Mouse (Mus musculus) midbrain, embryonic 14.5 days (tissue): Measurements from ENCODE around the gene Nppc. TPM values are rescaled to one million over a fixed set of nuclear protein-coding genes. Genes with fewer than 3 reads are reported as not detected.

Experiments
- ATAC-seq: fragments of 200-750 bp; cut with Nextera tagmentation; 2 replicates; pipeline ENCODE4 v1.8.0; 2017; ENCODE audit warnings: moderate number of reproducible peaks, moderate library complexity; ENCODE audit not compliant: low FRiP score, low TSS enrichment
- DNase-seq: peaks from one replicate; pipeline ENCODE4 v3.0.0-alpha.2; 2015
- H3K27ac ChIP-seq: fragments of 300-500 bp; sonication (generic); replicated peaks from 2 replicates; pipeline ENCODE4 v1.5.1; 2014; ENCODE audit warnings: mild to moderate bottlenecking, low read depth, low read length, moderate library complexity
- H3K27me3 ChIP-seq: fragments of 300-500 bp; sonication (generic); 2 replicates; pipeline ENCODE4 v1.6.1; 2014; ENCODE audit warnings: low read length, control low read depth, mixed read lengths; ENCODE audit not compliant: control insufficient read depth, insufficient read depth
- H3K36me3 ChIP-seq: fragments of 300-500 bp; sonication (generic); 2 replicates; pipeline ENCODE4 v1.6.1; 2014; ENCODE audit warnings: low read length, control low read depth; ENCODE audit not compliant: control insufficient read depth, insufficient read depth
- H3K4me1 ChIP-seq: fragments of 300-500 bp; sonication (generic); 2 replicates; pipeline ENCODE4 v1.6.1; 2014; ENCODE audit warnings: mild to moderate bottlenecking, antibody characterized with exemption, low read length, control low read depth; ENCODE audit not compliant: control insufficient read depth, insufficient read depth
- H3K4me2 ChIP-seq: fragments of 300-500 bp; sonication (generic); 2 replicates; pipeline ENCODE4 v1.6.1; 2014; ENCODE audit warnings: mild to moderate bottlenecking, low read length, moderate library complexity
- H3K4me3 ChIP-seq: fragments of 300-500 bp; sonication (generic); replicated peaks from 2 replicates; pipeline ENCODE4 v1.5.1; 2014; ENCODE audit warnings: low read depth, low read length
- H3K9ac ChIP-seq: fragments of 300-500 bp; sonication (generic); replicated peaks from 2 replicates; pipeline ENCODE4 v1.6.1; 2014; ENCODE audit warnings: mild to moderate bottlenecking, low read length, moderate library complexity
- H3K9me3 ChIP-seq: fragments of 300-500 bp; sonication (generic); 2 replicates; pipeline ENCODE4 v1.6.1; 2016; ENCODE audit warnings: low read length, control low read depth, mixed read lengths; ENCODE audit not compliant: control insufficient read depth
- WGBS: fragments of 180-500 bp; shearing (Covaris S2); extraction: QIAGEN DNeasy Blood & Tissue Kit; methylation state at CpG from one replicate; pipeline ENCODE4 v1.1.7; 2014; 5-methylcytosine and 5-hydroxymethylcytosine counted together
- polyA plus RNA-seq: library from polyadenylated mRNA; unstranded; fragments of >200 nt; fragmentation: Nextera tagmentation; extraction: Ambion mirVana; gene quantifications from 2 replicates; pipeline ENCODE4 v1.2.1, GENCODE M21; 2014

The Nppc gene
- polyA plus RNA-seq, 1 experiment from 2014 or later: 1.8 TPM

DNA sequence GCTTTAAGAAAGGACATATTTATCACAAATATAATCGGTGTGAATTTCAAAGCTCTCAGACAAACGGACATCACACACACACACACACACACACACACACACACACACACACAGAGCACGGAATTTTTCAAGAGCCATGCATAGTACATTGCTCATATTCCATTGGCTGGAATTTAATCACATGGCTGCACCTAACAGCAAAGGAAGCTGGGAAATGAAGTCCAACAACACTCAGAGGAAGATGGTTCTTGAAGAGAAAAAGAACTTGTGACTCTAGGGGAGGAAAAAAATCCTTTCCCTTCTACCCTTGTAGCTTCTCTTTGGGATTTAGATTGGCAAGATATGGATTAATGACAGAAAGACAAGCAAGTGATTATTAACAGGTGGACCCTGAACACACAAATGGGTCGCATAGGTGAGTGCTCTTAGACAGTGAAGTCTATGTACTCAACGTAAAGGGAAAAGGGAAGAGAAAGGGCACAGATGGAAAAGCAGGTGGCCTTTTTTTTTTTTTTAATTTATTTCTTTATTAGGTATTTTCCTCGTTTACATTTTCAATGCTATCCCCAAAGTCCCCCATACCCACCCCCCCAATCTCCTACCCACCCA is 35.5 kb downstream of the Nppc start:
- Histone ChIP-seq H3K4me2 (peak overlapping the region; percentile 46), H3K4me3 (0 out of 2 replicates have a peak overlapping the region, but pooled peaks have one; percentile 12), H3K27me3 (no peaks in the 10 kb centered on the region), H3K4me1 (no peaks in the 10 kb centered on the region; the same call in 1 of the 2 replicates), H3K9ac (no peak overlapping the region), H3K9me3 (no peaks in the 10 kb centered on the region), H3K36me3 (no peaks in the 10 kb centered on the region), H3K27ac (no peak overlapping the region)
- 52% methylated on average over 6 of the region's 6 CpGs for WGBS
- DNase-seq (peak; percentile 82), ATAC-seq (peak; percentile 90)

DNA sequence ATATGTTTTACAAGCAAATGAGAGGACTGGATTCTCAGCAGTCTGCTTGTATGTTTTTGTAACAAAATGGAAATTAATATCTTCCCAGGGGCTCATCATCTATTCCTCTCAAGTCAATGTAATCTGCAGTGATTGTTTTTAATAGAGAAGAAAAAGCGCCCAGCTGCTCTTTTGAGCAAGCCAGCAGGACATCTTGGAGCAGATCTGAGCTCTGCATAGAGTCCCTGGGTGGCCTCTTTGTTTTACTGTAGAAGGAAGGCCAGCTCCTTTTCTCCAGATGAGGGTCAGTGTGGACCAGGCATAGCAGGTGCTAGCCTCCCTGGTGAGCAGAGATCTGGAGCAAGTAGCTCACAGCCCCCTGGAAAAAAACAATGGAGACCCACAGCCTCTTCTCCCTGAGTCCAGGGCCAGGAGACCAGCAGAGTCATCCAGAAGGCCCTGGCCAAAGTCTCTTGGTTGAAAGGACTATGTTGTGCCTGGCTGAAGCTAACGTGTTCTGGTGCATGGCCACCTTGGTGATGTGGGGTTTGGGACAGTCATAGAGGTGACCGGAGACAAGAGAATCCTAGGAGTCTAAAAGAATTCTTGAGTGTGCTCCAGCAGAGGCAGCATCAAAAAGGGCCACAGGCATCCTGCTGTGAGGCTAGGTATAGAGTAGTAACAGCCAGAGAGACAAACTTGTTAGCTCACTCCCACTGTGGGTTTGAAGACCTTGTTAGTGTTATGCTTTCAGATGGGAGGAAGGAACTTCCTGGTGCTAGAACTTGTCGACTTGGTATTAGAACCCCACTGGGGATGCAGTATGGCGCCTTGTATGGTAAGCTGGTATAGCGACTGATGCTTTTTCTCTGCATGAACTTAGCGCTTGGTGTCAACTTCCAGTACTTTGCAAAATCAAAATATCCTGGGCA is 36.3 kb downstream of the Nppc start:
- H3K9me3 ChIP-seq: no peaks in the 10 kb centered on the region
- no peaks in the 10 kb centered on the region for H3K27me3 ChIP-seq
- no peak overlapping the region for H3K9ac ChIP-seq
- H3K36me3 ChIP-seq: no peaks in the 10 kb centered on the region
- WGBS: 40% methylated on average over 7 of the region's 7 CpGs
- peak overlapping the region; percentile 15; the same call in 1 of the 2 replicates for H3K27ac ChIP-seq
- H3K4me3 ChIP-seq: 0 out of 2 replicates have a peak overlapping the region, but pooled peaks have one; percentile 12
- ATAC-seq: peak; percentile 27; the same call in 1 of the 2 replicates
- H3K4me2 ChIP-seq: peak overlapping the region; percentile 46
- no peaks in the 10 kb centered on the region; the same call in 1 of the 2 replicates for H3K4me1 ChIP-seq
- peak; percentile 5 for DNase-seq

DNA sequence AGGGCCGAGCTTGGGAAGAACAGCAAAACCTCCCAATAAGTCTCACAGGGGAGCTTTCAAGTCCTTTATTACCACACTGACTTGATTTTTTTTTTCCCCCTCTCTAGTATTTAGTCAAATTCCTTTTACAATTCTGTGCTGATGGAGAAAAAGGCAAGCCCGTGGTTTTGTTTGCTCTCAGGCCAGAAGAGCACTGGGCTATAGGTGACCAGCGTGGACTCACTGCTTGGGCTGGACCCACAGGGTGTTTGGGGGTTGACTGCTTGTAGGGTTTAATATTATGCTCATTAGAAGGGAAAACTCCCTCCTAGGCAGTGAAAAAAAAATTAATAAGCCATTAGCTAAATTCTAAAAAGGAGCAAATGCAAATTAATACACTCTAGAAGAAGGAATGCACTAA is 36.9 kb downstream of the Nppc start:
- no peaks in the 10 kb centered on the region; the same call in 1 of the 2 replicates for H3K4me1 ChIP-seq
- H3K27ac ChIP-seq: no peak overlapping the region
- no peak overlapping the region for H3K9ac ChIP-seq
- H3K36me3 ChIP-seq: no peaks in the 10 kb centered on the region
- H3K4me3 ChIP-seq: no peak overlapping the region
- DNase-seq (no peak), ATAC-seq (no peak)
- H3K4me2 ChIP-seq: no peak overlapping the region
- no peaks in the 10 kb centered on the region for H3K27me3 ChIP-seq
- no peaks in the 10 kb centered on the region for H3K9me3 ChIP-seq
- 48% methylated on average over 3 of the region's 3 CpGs for WGBS

DNA sequence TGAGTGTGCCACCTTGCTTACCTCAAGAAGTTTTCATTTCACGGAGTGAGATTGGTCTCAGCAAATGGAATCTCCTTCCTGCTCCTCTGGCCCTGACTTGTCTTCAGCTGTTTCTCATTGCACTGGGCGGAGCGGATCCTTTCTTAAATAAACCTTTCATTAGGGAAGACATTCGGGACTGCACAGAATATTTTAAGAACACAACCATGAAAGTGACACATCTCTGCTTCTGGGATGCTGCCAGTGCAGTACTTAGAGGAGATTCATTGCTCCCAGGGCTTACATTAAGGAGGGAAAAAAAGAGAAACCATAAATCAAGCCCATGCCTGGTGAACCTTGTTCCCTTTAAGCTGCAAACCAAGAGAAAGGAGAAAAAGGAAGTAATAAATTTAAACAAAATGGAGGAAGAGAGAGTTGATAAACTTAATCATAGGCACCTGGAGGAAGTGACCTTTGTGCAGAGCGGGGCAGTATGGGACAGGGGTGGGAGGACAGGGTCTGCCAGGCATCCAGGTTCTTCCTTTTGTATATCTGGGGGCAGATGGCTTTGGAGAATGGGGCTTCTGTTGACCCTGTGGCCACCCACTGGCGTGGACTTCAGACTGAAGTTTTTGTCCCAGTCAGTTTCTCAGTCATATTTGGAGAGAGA is 37.5 kb downstream of the Nppc start:
- Histone ChIP-seq H3K27me3 (no peaks in the 10 kb centered on the region), H3K36me3 (no peaks in the 10 kb centered on the region), H3K4me1 (no peaks in the 10 kb centered on the region; the same call in 1 of the 2 replicates), H3K4me2 (no peak overlapping the region), H3K9me3 (no peaks in the 10 kb centered on the region), H3K4me3 (no peak overlapping the region), H3K9ac (no peak overlapping the region), H3K27ac (no peak overlapping the region)
- no peak for DNase-seq
- ATAC-seq: no peak
- 74% methylated on average over 6 of the region's 6 CpGs for WGBS

DNA sequence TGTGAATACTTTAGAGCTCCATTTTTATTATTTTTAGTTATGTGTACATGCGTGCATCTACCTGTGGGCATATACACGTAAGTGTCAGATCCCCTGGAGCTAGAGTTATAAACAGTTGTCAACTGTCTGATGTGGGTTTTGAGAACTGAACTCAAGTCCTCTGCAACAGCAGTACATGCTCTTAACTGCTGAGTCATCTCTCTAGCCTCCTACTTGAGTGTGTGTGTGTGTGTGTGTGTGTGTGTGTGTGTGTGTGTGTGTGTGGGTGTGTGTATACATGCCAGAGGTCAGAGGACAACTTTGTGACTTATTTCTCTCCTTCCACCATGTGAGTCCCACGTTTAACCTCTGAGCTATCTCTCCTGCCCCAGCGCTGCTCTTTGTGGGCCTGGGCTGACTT is 39.8 kb downstream of the Nppc start:
- Histone ChIP-seq H3K27ac (no peak overlapping the region), H3K4me2 (no peak overlapping the region), H3K4me1 (no peaks in the 10 kb centered on the region; the same call in 1 of the 2 replicates), H3K4me3 (no peak overlapping the region), H3K9me3 (no peaks in the 10 kb centered on the region), H3K9ac (no peak overlapping the region), H3K27me3 (no peaks in the 10 kb centered on the region), H3K36me3 (no peaks in the 10 kb centered on the region)
- 80% methylated on average over 4 of the region's 4 CpGs for WGBS
- DNase-seq: no peak
- ATAC-seq: no peak

DNA sequence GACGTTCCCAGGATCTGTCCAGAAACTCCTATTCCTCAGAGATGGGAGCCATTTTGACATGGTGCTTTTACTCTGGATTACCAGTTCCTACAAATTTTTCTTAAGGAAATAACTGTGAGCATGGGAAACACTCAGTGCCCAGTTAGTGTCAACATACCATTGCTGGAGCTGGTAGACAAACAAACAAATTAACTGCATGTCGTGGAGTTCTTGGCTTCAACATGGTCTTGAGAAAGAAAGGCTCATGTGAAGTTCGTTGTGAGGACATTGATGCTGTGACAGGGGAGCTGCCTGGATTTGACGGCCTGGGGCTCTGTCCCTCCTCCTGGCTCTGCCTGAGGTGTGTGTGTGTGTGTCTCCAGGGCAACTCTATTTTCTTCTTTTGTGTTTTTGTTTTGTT is 40.4 kb downstream of the Nppc start:
- no peaks in the 10 kb centered on the region for H3K9me3 ChIP-seq
- ATAC-seq (no peak), DNase-seq (no peak)
- H3K27ac ChIP-seq: no peak overlapping the region
- no peak overlapping the region for H3K9ac ChIP-seq
- H3K4me2 ChIP-seq: no peak overlapping the region
- H3K4me3 ChIP-seq: no peak overlapping the region
- no peaks in the 10 kb centered on the region for H3K36me3 ChIP-seq
- 51% methylated on average over 4 of the region's 4 CpGs for WGBS
- H3K4me1 ChIP-seq: no peaks in the 10 kb centered on the region; the same call in 1 of the 2 replicates
- H3K27me3 ChIP-seq: no peaks in the 10 kb centered on the region

DNA sequence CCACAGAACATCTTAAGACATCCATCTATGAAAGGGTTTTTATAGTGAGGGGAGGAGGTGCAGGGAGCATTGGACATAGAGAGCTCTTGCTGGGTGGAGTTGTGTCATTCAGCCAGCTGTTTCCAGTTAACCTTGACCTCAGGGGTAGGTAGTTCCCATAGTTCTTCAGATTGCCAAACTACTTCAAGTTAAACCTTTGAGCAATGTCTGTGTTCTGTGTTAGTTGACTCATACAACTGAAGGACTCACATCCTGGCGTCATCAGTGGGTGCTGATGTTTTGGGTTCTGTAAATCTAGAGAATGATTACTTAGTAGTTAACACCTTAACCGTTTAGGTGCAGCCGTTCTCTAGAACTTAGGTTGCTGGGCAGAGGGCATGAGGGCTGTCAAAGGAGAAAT is 42.1 kb downstream of the Nppc start:
- ATAC-seq (no peak), DNase-seq (no peak)
- H3K9me3 ChIP-seq: no peaks in the 10 kb centered on the region
- WGBS: 89% methylated on average over 3 of the region's 3 CpGs
- no peak overlapping the region for H3K4me3 ChIP-seq
- no peak overlapping the region for H3K9ac ChIP-seq
- no peak overlapping the region for H3K27ac ChIP-seq
- H3K4me1 ChIP-seq: no peaks in the 10 kb centered on the region
- no peaks in the 10 kb centered on the region for H3K27me3 ChIP-seq
- H3K36me3 ChIP-seq: no peaks in the 10 kb centered on the region
- no peak overlapping the region for H3K4me2 ChIP-seq

DNA sequence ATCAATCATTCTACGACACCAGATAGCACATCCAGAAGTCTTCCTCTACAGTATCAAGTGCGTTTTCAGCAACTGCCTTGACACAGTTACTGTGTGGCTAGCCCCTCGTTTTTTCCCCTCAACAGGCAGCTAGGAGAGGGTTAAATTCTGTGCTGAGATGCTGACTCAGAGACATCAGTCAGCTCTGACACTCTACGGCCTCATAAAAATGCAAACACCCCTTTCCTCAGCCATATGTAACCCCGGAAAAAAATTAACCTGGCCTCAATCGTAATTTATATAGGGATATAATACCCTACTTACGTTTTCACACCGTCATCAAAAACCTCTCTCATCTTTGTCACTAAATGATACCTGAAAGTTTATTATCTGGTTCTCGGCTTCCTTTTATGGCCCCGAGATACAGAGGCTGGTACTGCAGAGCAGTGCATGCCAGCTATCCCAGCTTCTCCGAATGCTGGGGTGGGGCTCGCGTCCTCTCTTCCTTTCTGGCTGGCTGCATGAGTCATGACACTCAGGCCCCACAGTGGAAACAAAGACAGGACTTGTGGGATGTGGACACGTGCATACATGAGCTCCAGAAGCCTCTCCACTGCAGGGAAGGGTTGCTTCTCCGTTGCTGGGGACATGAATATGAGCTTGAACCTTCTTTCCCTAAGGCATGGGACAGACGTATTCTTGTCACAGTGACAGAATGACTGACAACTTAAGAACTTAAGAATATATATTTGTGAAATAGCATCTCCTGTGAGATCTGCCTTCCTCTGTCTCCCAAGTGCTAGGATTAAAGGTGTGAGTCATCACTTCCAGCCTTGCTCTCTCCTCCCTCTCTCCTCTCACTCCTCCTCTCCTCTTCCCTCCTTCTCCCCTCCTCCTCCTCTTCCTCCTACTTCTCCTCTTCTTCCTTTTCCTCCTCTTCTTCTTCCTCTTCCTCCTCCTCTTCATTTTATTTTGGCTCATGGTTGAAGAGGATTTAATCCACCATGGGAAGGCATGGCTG is 47.1 kb downstream of the Nppc start:
- H3K4me1 ChIP-seq: no peaks in the 10 kb centered on the region
- no peak overlapping the region for H3K27ac ChIP-seq
- H3K9me3 ChIP-seq: no peaks in the 10 kb centered on the region
- DNase-seq (no peak), ATAC-seq (no peak)
- no peak overlapping the region for H3K4me2 ChIP-seq
- no peaks in the 10 kb centered on the region for H3K36me3 ChIP-seq
- WGBS: 75% methylated on average over 16 of the region's 16 CpGs
- H3K4me3 ChIP-seq: no peak overlapping the region
- H3K9ac ChIP-seq: no peak overlapping the region
- no peaks in the 10 kb centered on the region for H3K27me3 ChIP-seq
